Mouse (Mus musculus) T-helper 1 cell (primary cell): ENCODE measurements around the gene Apoa1.

ENCODE experiments used
- in situ Hi-C: fragments of 300-600 bp; cut with MboI, MseI; formaldehyde crosslinking; loops from one replicate; pipeline ENCODE4 v1.15.1; 2025; ENCODE audit warnings: high pct_unique_total_duplicates

Gene Apoa1

GRCm38 (mm10) chr9:46215338-46216322, 12.8 kb upstream of the Apoa1 start:
- in situ Hi-C loops = loop anchor here (10.0 kb wide), 1 partner anchor 1401 kb away; no protein-coding TSS in a partner anchor

DNA sequence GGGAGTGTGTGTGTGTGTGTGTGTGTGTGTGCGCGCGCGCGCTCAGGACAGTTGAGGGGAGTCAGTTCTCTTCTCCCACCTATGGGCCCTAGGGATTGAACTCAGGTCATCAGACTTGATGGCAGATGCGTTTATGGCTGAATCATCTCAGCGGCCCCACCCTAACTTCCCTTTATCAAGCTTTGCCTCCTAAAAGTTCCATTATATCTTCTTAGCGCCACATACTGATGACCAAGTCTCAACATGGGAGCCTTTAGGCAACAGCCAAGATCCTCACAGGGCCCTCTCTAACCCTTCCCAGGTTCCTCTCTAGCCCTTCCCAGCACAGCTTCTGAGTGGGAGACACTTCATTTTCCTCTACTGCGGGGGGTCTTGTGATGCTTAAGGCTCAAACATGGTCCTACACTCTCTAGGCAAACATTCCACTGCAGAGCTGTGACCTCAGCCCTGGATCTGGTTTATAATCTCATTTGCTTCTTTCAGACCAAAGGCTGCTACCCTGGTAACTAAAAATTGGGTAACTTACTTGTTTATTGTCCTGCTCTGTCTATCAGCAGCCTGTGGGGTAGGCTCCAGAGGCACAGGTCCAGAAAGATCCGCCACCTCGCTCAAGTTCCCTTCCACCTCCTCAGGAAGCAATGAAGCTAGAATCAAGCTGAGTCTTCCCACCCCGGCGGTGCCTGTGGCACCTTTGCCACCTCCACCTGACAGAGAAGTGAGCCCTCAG, 11.5 kb upstream of the Apoa1 start:
- in situ Hi-C loops = loop anchor here (10.0 kb wide), 1 partner anchor 1402 kb away; no protein-coding TSS in a partner anchor

DNA sequence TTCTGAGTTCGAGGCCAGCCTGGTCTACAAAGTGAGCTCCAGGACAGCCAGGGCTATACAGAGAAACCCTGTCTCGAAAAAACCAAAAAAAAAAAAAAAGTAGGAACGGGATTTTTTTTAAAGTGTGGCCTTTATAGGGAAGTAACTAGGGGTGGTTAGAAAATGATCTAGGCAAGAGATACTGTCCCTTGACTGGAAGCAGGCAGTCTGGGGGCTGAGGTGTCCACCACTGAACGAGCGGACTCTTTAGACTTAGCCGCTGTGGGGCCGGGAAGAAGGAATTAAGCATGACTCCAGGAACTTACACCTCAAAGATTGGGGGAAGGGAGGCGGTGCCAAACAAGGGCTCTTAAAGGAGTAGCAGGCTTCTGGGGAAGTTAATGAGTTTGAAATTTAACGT, 10.2 kb upstream of the Apoa1 start:
- in situ Hi-C loops = loop anchor here (10.0 kb wide), 1 partner anchor 1403 kb away; no protein-coding TSS in a partner anchor

DNA sequence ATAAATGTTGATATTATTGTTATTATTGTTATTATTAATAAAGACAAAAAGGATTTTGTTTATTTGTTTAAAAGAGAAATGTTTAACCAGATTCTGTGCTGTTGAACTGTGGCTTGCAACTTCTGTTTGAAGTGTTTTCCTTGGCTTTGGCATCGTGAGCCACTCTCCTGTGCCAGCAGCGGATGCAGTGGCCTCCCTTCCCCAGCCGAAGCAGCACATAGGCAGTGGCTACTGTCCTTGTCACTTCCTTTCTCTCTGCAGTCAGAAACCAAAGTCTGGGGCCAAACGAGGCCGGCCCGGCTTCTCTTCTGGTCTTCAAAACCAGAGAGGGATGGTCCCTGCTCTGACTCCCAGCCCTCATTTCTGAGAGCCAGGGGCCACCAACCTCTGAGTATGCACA, 5.3 kb upstream of the Apoa1 start:
- in situ Hi-C loops = no loop called here

GRCm38 (mm10) chr9:46224101-46224500, 4.3 kb upstream of the Apoa1 start:
- in situ Hi-C loops = no loop called here

DNA sequence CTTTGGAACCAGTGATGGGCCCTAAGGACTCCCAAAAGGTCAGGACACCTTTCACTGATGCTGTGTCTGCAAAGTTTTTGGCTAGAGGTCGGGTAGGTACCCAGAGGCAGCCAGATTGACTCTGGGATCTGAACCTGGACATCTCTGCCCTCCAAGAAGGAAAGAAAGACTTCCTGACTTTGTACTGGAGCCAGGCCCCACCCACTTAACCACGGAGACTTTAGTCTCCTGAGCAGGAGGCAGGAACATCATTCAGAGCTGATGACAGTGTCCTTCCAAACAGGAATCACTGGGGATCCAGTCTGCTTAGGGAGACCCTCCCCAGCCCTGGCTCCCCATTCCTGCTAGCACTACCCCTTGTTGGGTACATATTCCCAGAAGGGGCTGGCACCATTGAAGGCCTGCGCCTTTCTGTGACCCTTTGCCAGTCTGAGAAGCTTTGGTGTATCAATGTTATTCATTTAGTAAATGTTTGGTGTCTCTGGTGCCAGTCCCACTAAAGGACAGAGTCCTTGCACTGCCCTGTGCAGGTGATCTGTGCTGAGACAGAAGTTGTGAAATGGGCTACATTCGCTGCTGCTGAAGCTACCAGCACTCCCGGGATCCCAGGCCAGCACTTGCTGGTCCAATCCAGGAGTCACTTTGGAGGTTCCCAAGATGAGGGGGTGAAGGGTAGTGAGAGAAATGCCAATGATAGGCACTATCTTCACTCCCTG, 3.3 kb upstream of the Apoa1 start:
- in situ Hi-C loops = no loop called here

GRCm38 (mm10) chr9:46227064-46227614, 1.2 kb upstream of the Apoa1 start:
- in situ Hi-C loops = no loop called here

DNA sequence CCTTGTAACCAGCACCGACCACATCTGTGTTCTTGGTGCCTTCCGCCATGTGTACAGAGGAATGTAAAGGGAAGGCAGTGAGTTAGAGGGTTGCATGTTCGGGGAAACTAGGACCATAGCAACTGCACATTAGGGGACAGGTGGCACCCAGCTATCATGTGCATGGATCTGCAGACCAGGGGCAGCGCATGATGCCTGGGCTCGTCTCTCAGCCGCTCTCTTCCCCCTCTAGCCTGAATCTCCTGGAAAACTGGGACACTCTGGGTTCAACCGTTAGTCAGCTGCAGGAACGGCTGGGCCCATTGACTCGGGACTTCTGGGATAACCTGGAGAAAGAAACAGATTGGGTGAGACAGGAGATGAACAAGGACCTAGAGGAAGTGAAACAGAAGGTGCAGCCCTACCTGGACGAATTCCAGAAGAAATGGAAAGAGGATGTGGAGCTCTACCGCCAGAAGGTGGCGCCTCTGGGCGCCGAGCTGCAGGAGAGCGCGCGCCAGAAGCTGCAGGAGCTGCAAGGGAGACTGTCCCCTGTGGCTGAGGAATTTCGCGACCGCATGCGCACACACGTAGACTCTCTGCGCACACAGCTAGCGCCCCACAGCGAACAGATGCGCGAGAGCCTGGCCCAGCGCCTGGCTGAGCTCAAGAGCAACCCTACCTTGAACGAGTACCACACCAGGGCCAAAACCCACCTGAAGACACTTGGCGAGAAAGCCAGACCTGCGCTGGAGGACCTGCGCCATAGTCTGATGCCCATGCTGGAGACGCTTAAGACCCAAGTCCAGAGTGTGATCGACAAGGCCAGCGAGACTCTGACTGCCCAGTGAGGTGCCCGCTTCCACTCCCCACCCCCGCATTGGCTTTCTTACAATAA, 1.4 kb downstream of the Apoa1 start:
- in situ Hi-C loops = no loop called here

DNA sequence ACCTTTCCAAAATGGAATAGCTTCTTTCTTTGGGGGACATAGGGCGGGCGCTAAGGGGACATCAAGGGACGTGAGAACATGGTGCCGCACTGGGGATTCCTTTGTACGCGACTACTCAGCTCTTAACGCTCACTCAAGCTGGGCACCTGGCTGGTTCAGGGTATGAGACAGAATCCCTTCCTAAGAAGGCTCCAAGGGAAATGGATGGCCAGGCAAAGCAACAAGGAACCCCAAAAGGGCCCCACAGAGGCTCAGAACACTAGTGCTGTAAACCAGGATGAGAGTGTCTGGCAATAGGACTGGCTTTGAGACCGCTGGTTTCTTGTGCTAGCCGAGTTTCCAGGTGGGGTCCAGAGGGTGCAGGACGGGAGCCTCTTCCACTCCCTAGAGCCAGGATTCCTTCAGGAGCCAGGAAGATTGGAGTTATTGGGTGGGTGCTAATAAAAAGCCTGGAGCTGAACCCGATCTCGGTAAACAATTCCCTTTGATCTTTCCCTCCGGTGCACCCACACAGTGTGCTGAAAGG, 2.1 kb downstream of the Apoa1 start:
- in situ Hi-C loops = no loop called here

DNA sequence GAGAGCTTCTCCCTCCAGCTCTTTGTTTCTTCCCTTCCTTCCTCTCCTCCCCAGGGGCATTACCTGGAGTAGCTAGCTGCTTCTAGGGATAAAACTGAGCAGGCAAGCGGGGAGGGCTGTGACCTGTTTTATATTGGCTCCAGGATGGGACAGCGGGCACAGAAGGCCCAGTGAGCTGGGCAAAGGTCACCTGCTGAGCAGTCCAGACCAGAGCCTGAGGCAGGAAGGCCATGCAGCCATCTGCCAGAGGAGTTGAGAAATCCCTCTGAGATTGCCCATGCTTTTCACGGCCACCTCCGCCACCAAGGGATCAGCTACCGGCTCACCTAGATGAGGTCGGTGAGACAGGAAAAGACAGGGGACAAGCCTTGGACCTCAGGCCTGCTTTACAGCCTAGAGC, 6.8 kb downstream of the Apoa1 start:
- in situ Hi-C loops = no loop called here

- in situ Hi-C loops = no loop called here
Measured at GRCm38 (mm10) chr9:46235596-46235648, 7.0 kb downstream of the Apoa1 start, which contains the start of gene Apoc3. Gene Apoc3, minus strand, starts transcription at chr9:46235636.

DNA sequence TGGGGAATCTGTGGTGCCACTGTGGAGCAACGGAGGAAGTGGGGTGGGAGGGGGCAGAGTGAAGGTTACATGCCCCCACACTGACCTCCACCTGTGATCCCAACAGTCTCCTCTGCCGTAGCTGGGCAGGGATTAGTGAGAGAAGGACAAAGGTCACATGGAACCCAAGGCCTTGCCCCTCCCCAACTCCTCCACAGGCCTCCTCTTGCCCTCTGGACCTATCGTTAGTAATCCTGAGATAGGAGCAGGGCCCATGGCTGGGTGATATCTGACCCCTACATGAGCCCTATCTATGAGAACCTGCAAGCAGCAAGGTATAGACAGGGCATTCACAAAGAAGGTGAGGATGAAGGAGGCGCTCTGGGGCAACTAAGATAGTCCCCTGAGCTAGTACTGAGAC, 7.3 kb downstream of the Apoa1 start:
- in situ Hi-C loops = no loop called here

GRCm38 (mm10) chr9:46238850-46239249, 10.5 kb downstream of the Apoa1 start:
- in situ Hi-C loops = no loop called here

GRCm38 (mm10) chr9:46240526-46241153, 12.3 kb downstream of the Apoa1 start, which contains the start of gene Apoa4:
Gene Apoa4, plus strand, starts transcription at chr9:46240696.
- in situ Hi-C loops = no loop called here

DNA sequence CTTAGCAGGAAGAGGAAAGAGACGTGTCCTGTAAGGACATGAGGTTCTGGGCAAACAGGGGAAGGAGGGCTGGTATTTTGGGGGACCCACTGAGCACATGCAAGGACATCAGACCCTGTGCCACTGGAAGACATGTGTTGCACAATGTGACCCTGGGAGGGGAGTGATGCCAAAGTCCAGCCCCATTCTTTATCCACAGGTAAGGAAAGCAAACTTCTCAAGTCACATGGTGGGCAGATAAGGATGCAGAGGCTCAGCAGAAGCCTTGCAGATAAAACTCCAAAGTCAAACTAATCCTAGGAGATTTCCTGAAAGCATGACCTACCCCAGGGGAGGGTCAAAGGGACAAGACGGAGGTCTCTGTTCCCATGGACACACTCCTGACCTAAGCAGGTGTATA, 13.4 kb downstream of the Apoa1 start:
- in situ Hi-C loops = no loop called here

- in situ Hi-C loops = no loop called here
Measured at GRCm38 (mm10) chr9:46243122-46243521, 14.7 kb downstream of the Apoa1 start.

DNA sequence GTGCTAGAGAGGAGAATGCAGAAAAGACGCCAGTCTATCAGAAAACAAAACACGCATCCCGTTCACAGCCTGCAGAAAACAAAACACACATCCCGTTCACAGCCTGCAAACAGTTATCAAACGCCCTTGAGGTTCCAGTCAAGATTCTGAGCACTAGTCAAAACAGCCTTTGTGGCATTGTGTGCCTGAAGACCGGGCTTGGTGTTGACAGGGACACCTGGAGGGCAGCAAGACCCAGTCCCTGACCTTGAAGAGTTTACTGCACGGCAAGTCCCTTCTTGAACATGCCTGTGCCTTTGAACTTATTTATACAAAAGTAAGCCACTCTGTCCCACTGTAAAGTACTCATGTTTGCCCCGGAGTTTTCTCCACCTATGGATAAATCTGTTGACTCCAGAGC, 15.2 kb downstream of the Apoa1 start:
- in situ Hi-C loops = no loop called here

GRCm38 (mm10) chr9:46246752-46247324, 18.5 kb downstream of the Apoa1 start:
- in situ Hi-C loops = no loop called here

DNA sequence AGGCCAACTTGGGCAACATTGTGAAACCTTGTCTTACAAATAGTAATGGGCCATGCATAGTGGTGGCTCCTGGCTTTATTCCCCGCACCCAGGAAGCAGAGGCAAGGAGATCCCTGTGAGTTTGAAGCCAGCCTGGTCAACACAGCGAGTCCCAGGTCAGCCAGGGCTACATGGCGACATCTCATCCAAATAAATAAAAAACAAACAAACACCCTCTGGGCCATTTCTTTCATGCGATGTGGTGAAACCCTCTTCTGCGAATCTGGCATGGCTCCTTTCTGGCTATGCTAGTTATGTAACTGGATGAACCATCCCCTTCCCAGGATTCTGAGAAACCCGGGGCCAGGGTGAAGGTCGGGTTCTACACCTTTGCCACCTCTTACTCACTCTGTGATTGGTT, 27.8 kb downstream of the Apoa1 start:
- in situ Hi-C loops = no loop called here
